Mouse (Mus musculus) stomach, postnatal 0 days (tissue): ENCODE results near the gene Ppp1r27.

Experiments
- CTCF ChIP-seq: IDR thresholded peaks from 2 replicates; pipeline ENCODE4 v1.5.1; 2016; ENCODE audit warnings: antibody characterized with exemption, low read depth, mild to moderate bottlenecking, moderate library complexity
- EP300 ChIP-seq: optimal IDR thresholded peaks from 2 replicates; pipeline ENCODE3; 2016; ENCODE audit warnings: antibody characterized with exemption

DNA sequence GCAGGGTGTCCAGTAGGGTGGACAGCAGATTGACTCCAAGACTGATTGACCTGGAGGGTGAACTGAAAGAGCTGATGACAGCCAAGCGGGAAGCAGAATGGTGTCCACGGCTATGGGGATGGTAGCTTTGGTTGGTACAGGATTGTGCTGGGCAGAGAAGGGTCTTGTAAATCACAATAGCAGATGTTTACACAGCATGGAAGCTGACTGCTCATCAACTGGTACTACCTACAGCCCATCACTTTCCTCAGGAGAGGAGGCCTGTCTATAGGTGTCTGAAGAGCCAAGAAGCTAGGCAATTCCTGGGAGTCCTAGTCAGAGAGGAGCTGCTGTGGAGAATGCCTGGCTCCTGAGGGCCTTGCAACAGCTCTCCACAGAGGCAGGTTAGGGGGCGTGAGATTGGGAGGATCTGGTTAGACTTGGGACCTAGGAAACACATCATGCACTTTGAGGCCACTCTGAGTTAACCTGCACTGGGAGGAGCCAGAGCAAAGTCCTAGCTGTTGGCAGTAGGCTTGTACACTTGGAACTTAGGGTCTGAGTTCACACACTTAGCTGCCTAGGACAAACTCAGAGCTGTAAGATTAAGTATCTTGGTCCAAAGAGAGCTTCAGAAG, 25.5 kb upstream of the Ppp1r27 start:
- TF ChIP-seq CTCF (no peak), EP300 (no peak)
